Mouse (Mus musculus) ES-E14 (cell line): Measurements from ENCODE around the gene Cd40lg.

Experiments used
- MAFK ChIP-seq: IDR thresholded peaks from 2 replicates; pipeline ENCODE4 v1.6.1; 2014; ENCODE audit warnings: mild to moderate bottlenecking, low read depth, low read length, inconsistent platforms; ENCODE audit not compliant: insufficient read depth
- ZC3H11A ChIP-seq: IDR thresholded peaks from 2 replicates; pipeline ENCODE4 v1.6.1; 2012; ENCODE audit warnings: low read depth, mild to moderate bottlenecking, inconsistent platforms, low read length, borderline replicate concordance
- ZNF384 ChIP-seq: IDR thresholded peaks from 2 replicates; pipeline ENCODE4 v1.6.1; 2012; ENCODE audit warnings: low read depth, low read length, inconsistent platforms

DNA sequence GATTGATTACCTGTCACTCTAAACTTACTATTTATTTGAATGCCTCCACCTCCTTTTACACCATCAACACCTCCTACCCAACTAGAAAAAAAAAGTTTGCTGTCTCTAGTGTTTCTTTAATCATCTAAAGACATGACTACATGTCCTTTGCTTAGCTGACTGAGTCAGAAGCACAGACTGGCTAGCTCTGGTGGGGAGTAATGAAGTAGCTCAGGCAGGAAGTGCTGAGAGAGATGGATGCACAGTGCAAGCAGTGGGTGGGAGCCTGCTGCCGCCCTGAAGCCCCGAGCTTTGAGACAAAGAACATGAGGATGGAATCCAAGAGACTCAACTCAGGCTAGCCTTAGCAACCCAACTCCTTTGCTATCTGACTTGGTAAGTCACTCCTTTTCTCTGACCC, 11.5 kb upstream of the Cd40lg start:
- TF ChIP-seq ZC3H11A: no peak
- no peak for TF ChIP-seq ZNF384
- TF ChIP-seq MAFK: no peak
